Mouse (Mus musculus) C2C12 (cell line): ENCODE results near the gene Otogl. TPM values are rescaled to one million over a fixed set of nuclear protein-coding genes. Genes with fewer than 3 reads are reported as not detected.

Experiments used
- H3K27me3 ChIP-seq: one replicate; pipeline ENCODE4 v1.6.1; 2011; ENCODE audit not compliant: control insufficient read depth, insufficient read depth, insufficient read length
- H3K36me3 ChIP-seq: one replicate; pipeline ENCODE4 v1.6.1; 2011; ENCODE audit not compliant: control insufficient read depth, insufficient read depth
- H3K4me3 ChIP-seq: one replicate; pipeline ENCODE4 v1.5.1; 2011; ENCODE audit warnings: mild to moderate bottlenecking, control low read depth; ENCODE audit not compliant: poor library complexity, insufficient read depth, severe bottlenecking
- H3K79me2 ChIP-seq: one replicate; pipeline ENCODE4 v1.6.1; 2011; ENCODE audit not compliant: control insufficient read depth, insufficient read depth
- H3K79me3 ChIP-seq: one replicate; pipeline ENCODE4 v1.6.1; 2011; ENCODE audit warnings: low read depth, control low read depth
- H3ac ChIP-seq: one replicate; pipeline ENCODE3; 2011; ENCODE audit warnings: low read depth; ENCODE audit not compliant: control insufficient read depth, insufficient read length
- CEBPB ChIP-seq: IDR thresholded peaks from one replicate; pipeline ENCODE4 v1.6.1; 2011; ENCODE audit warnings: low read depth, mild to moderate bottlenecking, control low read depth, moderate library complexity
- CTCF ChIP-seq: IDR thresholded peaks from one replicate; pipeline ENCODE4 v1.5.1; 2011; ENCODE audit not compliant: control insufficient read depth, insufficient read depth, insufficient read length
- FOSL1 ChIP-seq: IDR thresholded peaks from one replicate; pipeline ENCODE4 v1.8.0; 2011; ENCODE audit warnings: mild to moderate bottlenecking, low read length; ENCODE audit not compliant: poor library complexity, insufficient read depth, severe bottlenecking
- MAX ChIP-seq: IDR thresholded peaks from one replicate; pipeline ENCODE4 v1.6.1; 2011; ENCODE audit warnings: mild to moderate bottlenecking, control low read depth
- MYOD1 ChIP-seq: IDR thresholded peaks from one replicate; pipeline ENCODE4 v1.6.1; 2011; ENCODE audit warnings: low read depth; ENCODE audit not compliant: control insufficient read depth, insufficient read length
- MYOG ChIP-seq: IDR thresholded peaks from one replicate; pipeline ENCODE4 v1.6.1; 2011; ENCODE audit not compliant: control insufficient read depth, insufficient read length; ENCODE audit errors: extremely low read depth
- USF1 ChIP-seq: IDR thresholded peaks from one replicate; pipeline ENCODE4 v1.6.1; 2011; ENCODE audit warnings: low read depth, mild to moderate bottlenecking, control low read depth, moderate library complexity
- long read RNA-seq, 2 experiments: library from polyadenylated mRNA; unstranded; transcript quantifications; one replicate each; pipeline ENCODE4 v2.0.0; 2019 to 2020
- polyA plus RNA-seq: library from polyadenylated mRNA; unstranded; fragments of >200 nt; fragmentation: generic; extraction: Trizol; gene quantifications from one replicate; pipeline ENCODE4 v1.2.1, GENCODE M21; 2012; ENCODE audit warnings: missing spikeins

Otogl gene
- polyA plus RNA-seq: 0.01 TPM
- long read RNA-seq, experiment 1: 0 reads
- long read RNA-seq, experiment 2: 0 reads

DNA sequence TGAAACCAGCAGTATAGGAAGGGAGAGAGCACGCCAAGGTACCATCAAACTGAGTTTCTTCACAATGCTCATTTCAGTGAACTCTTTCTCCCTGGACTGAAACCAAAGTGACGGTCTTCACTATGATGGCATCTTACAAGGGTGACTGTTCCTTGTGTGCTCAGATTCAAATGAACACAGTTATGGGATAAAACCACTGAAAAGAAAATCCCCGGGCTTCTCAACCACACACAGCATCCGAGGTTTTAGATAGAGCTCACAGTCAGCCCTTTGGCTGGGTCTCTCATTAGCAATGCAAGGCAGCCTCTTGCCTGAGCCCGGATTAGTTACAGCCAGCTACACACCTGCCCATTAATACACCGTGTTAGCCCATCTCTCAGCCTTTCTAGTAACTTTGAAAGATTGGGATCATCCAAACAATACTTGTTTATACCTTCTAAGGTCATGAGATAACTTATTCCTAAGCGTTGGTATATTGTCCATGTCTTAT, at the start of gene Otogl:
Otogl (minus strand) TSS at position 51 of the 490 bp plus-strand sequence.
- Histone ChIP-seq H3K79me2 (no peaks in the 10 kb centered on the region), H3K27me3 (no peaks in the 10 kb centered on the region), H3ac (no peak within 1 kb of the TSS), H3K36me3 (no peaks in the 10 kb centered on the region), H3K4me3 (no peak within 1 kb of the TSS), H3K79me3 (no peaks in the 10 kb centered on the region)
- TF ChIP-seq CTCF: no peak
- no peak for TF ChIP-seq CEBPB
- no peak for TF ChIP-seq MYOG
- no peak for TF ChIP-seq MAX
- TF ChIP-seq FOSL1: no peak
- no peak for TF ChIP-seq USF1

- Histone ChIP-seq H3K27me3 (no peaks in the 10 kb centered on the region), H3K4me3 (no peak overlapping the region), H3ac (no peak overlapping the region), H3K79me2 (no peaks in the 10 kb centered on the region), H3K36me3 (no peaks in the 10 kb centered on the region), H3K79me3 (no peaks in the 10 kb centered on the region)
- TF ChIP-seq FOSL1 (no peak), CEBPB (no peak), CTCF (no peak), USF1 (no peak), MYOD1 (no peak), MYOG (no peak), MAX (no peak)
These were observed 44.7 kb upstream of the Otogl start for GRCm38 (mm10) chr10:107956588-107956987.

GRCm38 (mm10) chr10:107954444-107954843, 42.5 kb upstream of the Otogl start:
- Histone ChIP-seq H3K36me3 (no peaks in the 10 kb centered on the region), H3ac (no peak overlapping the region), H3K79me2 (no peaks in the 10 kb centered on the region), H3K4me3 (no peak overlapping the region), H3K79me3 (no peaks in the 10 kb centered on the region), H3K27me3 (no peaks in the 10 kb centered on the region)
- TF ChIP-seq CEBPB (no peak), MYOG (no peak)

GRCm38 (mm10) chr10:107951596-107951995, 39.7 kb upstream of the Otogl start:
- H3K79me2 ChIP-seq: no peaks in the 10 kb centered on the region
- no peaks in the 10 kb centered on the region for H3K27me3 ChIP-seq
- H3K36me3 ChIP-seq: no peaks in the 10 kb centered on the region
- TF ChIP-seq MYOG (no peak), CTCF (no peak), FOSL1 (no peak), MAX (no peak), USF1 (no peak), MYOD1 (no peak)
- H3K4me3 ChIP-seq: no peak overlapping the region
- H3ac ChIP-seq: no peak overlapping the region
- no peaks in the 10 kb centered on the region for H3K79me3 ChIP-seq

GRCm38 (mm10) chr10:107949945-107950344, 38.0 kb upstream of the Otogl start:
- H3K79me2 ChIP-seq: no peaks in the 10 kb centered on the region
- no peak overlapping the region for H3ac ChIP-seq
- no peak overlapping the region for H3K4me3 ChIP-seq
- no peaks in the 10 kb centered on the region for H3K27me3 ChIP-seq
- TF ChIP-seq MAX (no peak), MYOG (no peak), USF1 (no peak), CTCF (no peak), MYOD1 (no peak)
- H3K79me3 ChIP-seq: no peaks in the 10 kb centered on the region
- H3K36me3 ChIP-seq: no peaks in the 10 kb centered on the region

GRCm38 (mm10) chr10:107948647-107949046, 36.7 kb upstream of the Otogl start:
- H3ac ChIP-seq: no peak overlapping the region
- no peaks in the 10 kb centered on the region for H3K36me3 ChIP-seq
- H3K79me2 ChIP-seq: no peaks in the 10 kb centered on the region
- H3K4me3 ChIP-seq: no peak overlapping the region
- H3K27me3 ChIP-seq: no peaks in the 10 kb centered on the region
- no peaks in the 10 kb centered on the region for H3K79me3 ChIP-seq
- no peak for TF ChIP-seq MAX
- no peak for TF ChIP-seq MYOG
- no peak for TF ChIP-seq FOSL1
- no peak for TF ChIP-seq CEBPB
- TF ChIP-seq MYOD1: no peak
- no peak for TF ChIP-seq CTCF
- no peak for TF ChIP-seq USF1
